Mouse (Mus musculus) hindbrain, embryonic 12.5 days (tissue): Measurements from ENCODE around the gene Srsf5. TPM values are rescaled to one million over a fixed set of nuclear protein-coding genes. Genes with fewer than 3 reads are reported as not detected.

Experiments
- polyA plus RNA-seq: library from polyadenylated mRNA; unstranded; fragments of >200 nt; fragmentation: Nextera tagmentation; extraction: Ambion mirVana; gene quantifications from 2 replicates; pipeline ENCODE4 v1.2.1, GENCODE M21; 2016

Gene Srsf5
- polyA plus RNA-seq, 1 experiment from 2014 or later = 587 TPM

Other genes with a start within 250 kb of the Srsf5 start
- gene Ccdc177, start 184.8 kb upstream of the Srsf5 start, polyA plus RNA-seq = 5.9 and 6.7 TPM in 2 replicates
- 18.8 and 19.3 TPM in 2 replicates for gene Susd6, start 155.0 kb upstream of the Srsf5 start, polyA plus RNA-seq
- gene Slc10a1, start 23.2 kb downstream of the Srsf5 start, polyA plus RNA-seq = 0.45 and 0.65 TPM in 2 replicates
- gene Smoc1, start 81.3 kb downstream of the Srsf5 start, polyA plus RNA-seq = 19.4 and 22.6 TPM in 2 replicates